Mouse (Mus musculus): ENCODE data around the gene Syt14. TPM values are rescaled to one million over a fixed set of nuclear protein-coding genes. Genes with fewer than 3 reads are reported as not detected.

Gene Syt14
- polyA plus RNA-seq, 1 experiment from 2014 or later: 6.4 TPM

DNA sequence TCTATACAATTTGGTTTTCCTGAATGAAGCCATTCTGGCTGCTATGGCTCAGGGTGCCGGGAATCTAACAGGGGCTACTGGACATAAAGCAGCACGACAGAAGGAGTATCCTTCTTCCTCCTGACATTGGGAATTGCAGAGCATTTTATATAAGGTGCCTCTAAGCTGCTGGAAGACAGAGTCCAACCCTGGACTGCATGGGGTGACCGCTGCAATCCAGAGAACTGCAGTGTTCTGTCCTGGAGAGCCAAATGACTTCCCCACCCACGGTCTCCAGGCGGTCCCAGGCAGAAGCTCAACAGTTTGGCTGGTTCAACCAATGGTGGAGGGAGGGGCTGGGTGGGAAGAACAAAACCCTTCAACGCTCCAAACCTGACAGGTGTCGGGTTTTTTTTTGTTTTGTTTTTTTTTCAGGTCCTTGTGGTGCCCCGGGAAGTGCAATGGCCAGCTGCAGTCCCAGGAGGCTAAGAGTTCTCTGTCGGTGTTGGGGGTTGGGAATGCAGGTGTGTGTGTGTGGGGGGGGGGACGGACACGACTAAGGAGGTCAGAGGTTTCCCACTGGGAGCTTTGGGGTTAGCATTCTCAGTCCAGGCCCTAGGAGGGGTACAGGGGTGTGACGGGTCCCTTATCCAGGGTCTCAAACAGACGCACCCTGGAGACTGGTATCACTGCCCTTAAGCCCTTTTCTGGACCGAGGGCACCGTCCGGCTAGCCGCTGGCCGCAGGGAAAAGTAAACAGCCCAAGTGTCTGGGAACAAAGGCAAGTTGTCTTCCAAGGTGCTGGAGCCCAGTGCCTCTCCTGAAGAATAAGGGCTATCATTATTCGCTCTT lies 181.4 kb downstream of the Syt14 start:
- peaks cover 37% of the 10 kb centered on the region for H3K27me3 ChIP-seq (ENCODE audit: control insufficient read depth, insufficient read depth, low read length)
- DNase-seq (ENCODE audit: low spot score, missing footprints): peak; percentile 92

GRCm38 (mm10) chr1:192853429-192853828 lies 182.1 kb downstream of the Syt14 start:
- H3K9ac ChIP-seq (ENCODE audit: low read length): no peak overlapping the region

More for the DNA sequence above, 181.4 kb downstream of the Syt14 start:
- Histone ChIP-seq H3K4me1 (ENCODE audit: control insufficient read depth, insufficient read depth, low read length) (peaks cover 34% of the 10 kb centered on the region), H3K9me3 (ENCODE audit: control insufficient read depth, low read length) (no peaks in the 10 kb centered on the region), H3K4me3 (ENCODE audit: low read depth, low read length) (peak overlapping the region; percentile 79), H3K27ac (ENCODE audit: low read depth, low read length) (peak overlapping the region; percentile 78; the same call in 1 of the 2 replicates), H3K9ac (ENCODE audit: low read length) (peak overlapping the region; percentile 89), H3K36me3 (ENCODE audit: control insufficient read depth, insufficient read depth, low read length) (no peaks in the 10 kb centered on the region), H3K4me2 (peak overlapping the region; percentile 98)
- ATAC-seq (ENCODE audit: low FRiP score): peak; percentile 19
- WGBS: 3% methylated on average over 19 of the region's 19 CpGs

GRCm38 (mm10) chr1:192852047-192852446 lies 183.5 kb downstream of the Syt14 start:
- Histone ChIP-seq H3K4me3 (ENCODE audit: low read depth, low read length) (no peak overlapping the region), H3K27ac (ENCODE audit: low read depth, low read length) (no peak overlapping the region), H3K4me2 (no peak overlapping the region), H3K9ac (ENCODE audit: low read length) (no peak overlapping the region), H3K27me3 (ENCODE audit: control insufficient read depth, insufficient read depth, low read length) (peaks cover 34% of the 10 kb centered on the region), H3K4me1 (ENCODE audit: control insufficient read depth, insufficient read depth, low read length) (peaks cover 34% of the 10 kb centered on the region), H3K9me3 (ENCODE audit: control insufficient read depth, low read length) (no peaks in the 10 kb centered on the region), H3K36me3 (ENCODE audit: control insufficient read depth, insufficient read depth, low read length) (no peaks in the 10 kb centered on the region)
- no peak for ATAC-seq (ENCODE audit: low FRiP score)
- DNase-seq (ENCODE audit: low spot score, missing footprints): peak; percentile 84

More at GRCm38 (mm10) chr1:192853429-192853828, 182.1 kb downstream of the Syt14 start:
- Histone ChIP-seq H3K27me3 (ENCODE audit: control insufficient read depth, insufficient read depth, low read length) (peaks cover 37% of the 10 kb centered on the region), H3K27ac (ENCODE audit: low read depth, low read length) (no peak overlapping the region), H3K4me3 (ENCODE audit: low read depth, low read length) (no peak overlapping the region), H3K36me3 (ENCODE audit: control insufficient read depth, insufficient read depth, low read length) (no peaks in the 10 kb centered on the region), H3K4me1 (ENCODE audit: control insufficient read depth, insufficient read depth, low read length) (peaks cover 34% of the 10 kb centered on the region), H3K9me3 (ENCODE audit: control insufficient read depth, low read length) (no peaks in the 10 kb centered on the region), H3K4me2 (no peak overlapping the region)
- 57% methylated on average over 2 of the region's 2 CpGs for WGBS
- no peak for ATAC-seq (ENCODE audit: low FRiP score)
- peak; percentile 90 for DNase-seq (ENCODE audit: low spot score, missing footprints)

DNA sequence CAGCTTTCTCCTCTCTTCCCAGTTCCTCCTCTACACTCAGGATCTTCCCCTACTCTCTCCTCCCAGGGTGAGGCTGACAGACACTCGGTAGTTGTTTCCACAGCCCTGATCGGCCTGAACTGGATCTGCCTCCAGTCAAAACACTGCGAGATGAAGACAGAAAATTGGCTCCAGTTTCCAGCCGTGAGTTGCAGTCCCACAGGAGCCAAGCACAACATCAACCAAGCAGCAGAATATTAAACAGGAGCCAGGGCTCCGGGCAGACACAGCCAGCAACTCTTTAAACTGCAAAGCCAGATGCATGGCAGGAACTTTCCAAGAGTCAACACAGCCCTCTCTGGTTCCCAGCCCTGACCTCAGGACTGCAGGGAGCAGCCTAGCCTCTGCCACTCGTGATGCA lies 183.9 kb downstream of the Syt14 start:
- peaks cover 34% of the 10 kb centered on the region for H3K27me3 ChIP-seq (ENCODE audit: control insufficient read depth, insufficient read depth, low read length)
- ATAC-seq (ENCODE audit: low FRiP score) (no peak), DNase-seq (ENCODE audit: low spot score, missing footprints) (peak; percentile 88)
- WGBS: 3% methylated on average over 6 of the region's 6 CpGs
- no peaks in the 10 kb centered on the region for H3K36me3 ChIP-seq (ENCODE audit: control insufficient read depth, insufficient read depth, low read length)
- H3K27ac ChIP-seq (ENCODE audit: low read depth, low read length): no peak overlapping the region; the same call in 1 of the 2 replicates
- H3K4me3 ChIP-seq (ENCODE audit: low read depth, low read length): no peak overlapping the region
- H3K4me2 ChIP-seq: peak overlapping the region; percentile 13; the same call in 1 of the 2 replicates
- H3K9ac ChIP-seq (ENCODE audit: low read length): no peak overlapping the region
- H3K4me1 ChIP-seq (ENCODE audit: control insufficient read depth, insufficient read depth, low read length): peaks cover 34% of the 10 kb centered on the region
- H3K9me3 ChIP-seq (ENCODE audit: control insufficient read depth, low read length): no peaks in the 10 kb centered on the region

DNA sequence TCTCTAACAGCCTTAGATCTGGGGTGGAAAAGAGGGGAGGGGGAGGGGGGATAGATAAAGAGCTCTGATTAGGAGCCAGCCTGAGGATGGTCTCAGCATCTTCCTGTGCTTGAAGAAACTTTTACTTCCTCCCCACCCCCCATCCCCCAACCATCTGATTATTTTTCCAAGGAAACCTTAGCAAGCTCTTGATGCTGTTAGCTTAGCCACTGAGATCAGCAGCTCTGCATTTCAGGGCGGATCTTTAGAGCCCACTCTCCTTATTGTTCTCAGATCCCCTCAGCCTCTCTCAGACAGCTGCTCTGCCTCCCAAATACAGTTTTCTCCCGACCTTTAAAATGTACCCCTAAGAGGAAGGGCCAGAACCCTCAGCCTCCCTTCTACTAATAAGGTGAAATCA lies 184.4 kb downstream of the Syt14 start:
- Histone ChIP-seq H3K9me3 (ENCODE audit: control insufficient read depth, low read length) (no peaks in the 10 kb centered on the region), H3K27me3 (ENCODE audit: control insufficient read depth, insufficient read depth, low read length) (peaks cover 32% of the 10 kb centered on the region), H3K36me3 (ENCODE audit: control insufficient read depth, insufficient read depth, low read length) (no peaks in the 10 kb centered on the region), H3K9ac (ENCODE audit: low read length) (no peak overlapping the region), H3K27ac (ENCODE audit: low read depth, low read length) (no peak overlapping the region; the same call in 1 of the 2 replicates), H3K4me2 (peak overlapping the region; percentile 13; the same call in 1 of the 2 replicates), H3K4me3 (ENCODE audit: low read depth, low read length) (no peak overlapping the region), H3K4me1 (ENCODE audit: control insufficient read depth, insufficient read depth, low read length) (peaks cover 32% of the 10 kb centered on the region)
- DNase-seq (ENCODE audit: low spot score, missing footprints): peak; percentile 93
- no peak for ATAC-seq (ENCODE audit: low FRiP score)
- 0% methylated on average over 2 of the region's 2 CpGs for WGBS

- Histone ChIP-seq H3K4me1 (ENCODE audit: control insufficient read depth, insufficient read depth, low read length) (peaks cover 30% of the 10 kb centered on the region), H3K27me3 (ENCODE audit: control insufficient read depth, insufficient read depth, low read length) (peaks cover 29% of the 10 kb centered on the region), H3K9me3 (ENCODE audit: control insufficient read depth, low read length) (no peaks in the 10 kb centered on the region), H3K4me2 (no peak overlapping the region), H3K27ac (ENCODE audit: low read depth, low read length) (no peak overlapping the region), H3K4me3 (ENCODE audit: low read depth, low read length) (no peak overlapping the region), H3K9ac (ENCODE audit: low read length) (no peak overlapping the region), H3K36me3 (ENCODE audit: control insufficient read depth, insufficient read depth, low read length) (no peaks in the 10 kb centered on the region)
- WGBS: 86% methylated on average over 5 of the region's 5 CpGs
- ATAC-seq (ENCODE audit: low FRiP score) (no peak), DNase-seq (ENCODE audit: low spot score, missing footprints) (no peak)
Measured at GRCm38 (mm10) chr1:192849616-192850015, 186.0 kb downstream of the Syt14 start.

- Histone ChIP-seq H3K9me3 (ENCODE audit: control insufficient read depth, low read length) (no peaks in the 10 kb centered on the region), H3K36me3 (ENCODE audit: control insufficient read depth, insufficient read depth, low read length) (no peaks in the 10 kb centered on the region), H3K27ac (ENCODE audit: low read depth, low read length) (no peak overlapping the region), H3K4me2 (no peak overlapping the region), H3K9ac (ENCODE audit: low read length) (no peak overlapping the region), H3K4me3 (ENCODE audit: low read depth, low read length) (no peak overlapping the region), H3K4me1 (ENCODE audit: control insufficient read depth, insufficient read depth, low read length) (peaks cover 20% of the 10 kb centered on the region), H3K27me3 (ENCODE audit: control insufficient read depth, insufficient read depth, low read length) (peaks cover 5% of the 10 kb centered on the region)
- 6% methylated on average over 3 of the region's 3 CpGs for WGBS
- DNase-seq (ENCODE audit: low spot score, missing footprints): peak; percentile 83
- ATAC-seq (ENCODE audit: low FRiP score): no peak
Measured at GRCm38 (mm10) chr1:192847254-192847653, 188.3 kb downstream of the Syt14 start.

Other genes with a start within 250 kb of the Syt14 start
- 14.3 and 14.9 TPM in 2 replicates for gene Sertad4, start 180.0 kb downstream of the Syt14 start, polyA plus RNA-seq (2014; fragmentation: Nextera tagmentation; extraction: Ambion mirVana)
- gene Diexf, start 94.5 kb upstream of the Syt14 start, polyA plus RNA-seq (2014; fragmentation: Nextera tagmentation; extraction: Ambion mirVana): 8.5 and 10.7 TPM in 2 replicates
- 1.5 and 2.8 TPM in 2 replicates for gene Irf6, start 117.3 kb upstream of the Syt14 start, polyA plus RNA-seq (2014; fragmentation: Nextera tagmentation; extraction: Ambion mirVana)
- gene A130010J15Rik, start 132.3 kb upstream of the Syt14 start, polyA plus RNA-seq (2014; fragmentation: Nextera tagmentation; extraction: Ambion mirVana): 14.9 and 17.9 TPM in 2 replicates
- gene Traf3ip3, start 165.9 kb upstream of the Syt14 start, polyA plus RNA-seq (2014; fragmentation: Nextera tagmentation; extraction: Ambion mirVana): 0.77 and 1.4 TPM in 2 replicates
- gene Lamb3, start 171.9 kb upstream of the Syt14 start, polyA plus RNA-seq (2014; fragmentation: Nextera tagmentation; extraction: Ambion mirVana): 0.11 TPM in 1 of 2 replicates, not detected in the other
- 0.23 TPM in 1 of 2 replicates, not detected in the other for gene Hsd11b1, start 228.3 kb upstream of the Syt14 start, polyA plus RNA-seq (2014; fragmentation: Nextera tagmentation; extraction: Ambion mirVana)
- gene G0s2, start 237.4 kb upstream of the Syt14 start, polyA plus RNA-seq (2014; fragmentation: Nextera tagmentation; extraction: Ambion mirVana): 7.9 and 11.4 TPM in 2 replicates

All from midbrain, embryonic 11.5 days (tissue).